Mouse (Mus musculus) hindlimb bud, embryonic 11.5 days (tissue): ENCODE results near the gene Dab1.

Source experiments
- DNase-seq: peaks from one replicate; pipeline ENCODE4 v3.0.0-alpha.2; 2012; ENCODE audit warnings: low read depth, low spot score; ENCODE audit errors: extremely low spot score

The Dab1 gene

GRCm38 (mm10) chr4:104067748-104068147 is 448.6 kb downstream of the Dab1 start:
- DNase-seq, result no peak

- DNase-seq, result no peak
Measured at GRCm38 (mm10) chr4:104071296-104071695, 452.1 kb downstream of the Dab1 start.

- DNase-seq, result no peak
Measured at GRCm38 (mm10) chr4:104073920-104074459, 454.8 kb downstream of the Dab1 start.

GRCm38 (mm10) chr4:104077771-104078170 is 458.6 kb downstream of the Dab1 start:
- DNase-seq, result no peak

GRCm38 (mm10) chr4:104106299-104106698 is 487.1 kb downstream of the Dab1 start:
- no peak for DNase-seq

- DNase-seq, result no peak
Measured at GRCm38 (mm10) chr4:104111614-104112013, 492.5 kb downstream of the Dab1 start.

GRCm38 (mm10) chr4:104113209-104114005 is 494.2 kb downstream of the Dab1 start:
- no peak for DNase-seq

GRCm38 (mm10) chr4:104114006-104114361 is 494.8 kb downstream of the Dab1 start:
- no peak for DNase-seq

GRCm38 (mm10) chr4:104120108-104120507 is 500.9 kb downstream of the Dab1 start:
- DNase-seq, result no peak

- DNase-seq, result no peak
Measured at GRCm38 (mm10) chr4:104121959-104122358, 502.8 kb downstream of the Dab1 start.

- DNase-seq, result no peak
Measured at GRCm38 (mm10) chr4:104122364-104122763, 503.2 kb downstream of the Dab1 start.

- DNase-seq, result no peak
Measured at GRCm38 (mm10) chr4:104153637-104154036, 534.5 kb downstream of the Dab1 start.

GRCm38 (mm10) chr4:104178067-104178466 is 558.9 kb downstream of the Dab1 start:
- DNase-seq, result no peak

GRCm38 (mm10) chr4:104186311-104186710 is 567.2 kb downstream of the Dab1 start:
- DNase-seq, result no peak

GRCm38 (mm10) chr4:104198635-104199034 is 579.5 kb downstream of the Dab1 start:
- DNase-seq, result no peak

GRCm38 (mm10) chr4:104201686-104202085 is 582.5 kb downstream of the Dab1 start:
- DNase-seq, result no peak

- DNase-seq, result no peak
Measured at GRCm38 (mm10) chr4:104204047-104204446, 584.9 kb downstream of the Dab1 start.

GRCm38 (mm10) chr4:104206639-104207038 is 587.5 kb downstream of the Dab1 start:
- no peak for DNase-seq

- no peak for DNase-seq
Measured at GRCm38 (mm10) chr4:104209081-104209480, 589.9 kb downstream of the Dab1 start.

GRCm38 (mm10) chr4:104210796-104211195 is 591.6 kb downstream of the Dab1 start:
- DNase-seq, result no peak

GRCm38 (mm10) chr4:104211531-104212455 is 592.6 kb downstream of the Dab1 start:
- DNase-seq, result no peak

- no peak for DNase-seq
Measured at GRCm38 (mm10) chr4:104214724-104215123, 595.6 kb downstream of the Dab1 start.
